Mouse (Mus musculus) cortical plate, adult 2 months (tissue): Measurements from ENCODE around the gene Hivep3.

Experiments used
- CTCF ChIP-seq: fragments of 200-500 bp; IDR thresholded peaks from 2 replicates; pipeline ENCODE4 v1.5.1; 2011; ENCODE audit warnings: mild to moderate bottlenecking, control low read depth, low read length; ENCODE audit not compliant: insufficient read depth; ENCODE audit errors: extremely low read depth
- POLR2A ChIP-seq: fragments of 200-500 bp; IDR thresholded peaks from 2 replicates; pipeline ENCODE4 v1.6.1; 2011; ENCODE audit warnings: mild to moderate bottlenecking, low read length, control low read depth; ENCODE audit not compliant: insufficient read depth; ENCODE audit errors: extremely low read depth

DNA sequence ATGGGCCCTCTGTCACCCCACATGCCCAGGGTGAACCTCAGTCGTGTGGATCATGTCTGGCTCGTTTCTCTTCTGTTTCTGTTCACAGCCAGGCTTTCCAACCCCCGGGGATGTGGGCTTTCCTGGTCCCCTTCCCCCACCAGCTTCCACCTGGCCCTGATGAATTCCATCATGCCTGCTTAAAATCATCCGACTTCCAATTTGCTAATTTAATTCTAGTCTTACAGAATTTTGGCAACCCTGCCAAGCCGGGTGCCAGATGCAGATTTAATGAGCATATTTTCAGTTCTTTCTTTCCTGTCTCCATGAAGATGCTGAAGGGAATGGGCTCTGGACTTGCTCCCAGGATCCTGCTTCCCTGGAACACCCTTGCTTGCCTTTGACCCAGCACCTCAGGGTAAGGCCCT, 311.6 kb downstream of the Hivep3 start:
- TF ChIP-seq CTCF (no peak), POLR2A (no peak)
